Mouse (Mus musculus) MEL-GATA-1-ER (cell line): ENCODE measurements around the gene Nacad.
A peak's percentile ranks its signal among the peaks of the same experiment; 100 is the strongest.

ENCODE experiments used
- DNase-seq: peaks from one replicate; pipeline ENCODE4 v3.0.0-alpha.2; 2012; ENCODE audit warnings: low read depth; ENCODE audit errors: extremely low read depth

The Nacad gene

DNA sequence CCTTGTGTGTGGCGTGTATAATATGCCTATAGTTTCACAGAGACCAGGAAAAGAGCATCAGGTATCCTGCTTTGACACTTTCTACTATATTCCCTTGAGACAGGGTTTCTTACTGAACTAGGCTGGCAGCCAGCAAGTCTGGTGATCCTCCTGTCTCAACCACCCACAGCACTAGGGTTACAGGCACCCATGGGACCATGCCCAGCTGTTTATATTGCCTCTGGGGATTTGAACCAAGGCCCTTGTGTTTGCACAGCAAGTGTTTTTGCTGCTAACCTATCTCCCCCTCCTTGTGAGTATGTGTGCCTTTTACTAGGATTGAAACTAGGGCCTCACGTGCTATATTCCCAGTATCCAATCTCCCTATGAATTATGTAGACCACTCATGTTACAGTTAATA lies 24.3 kb downstream of the Nacad start:
- no peak for DNase-seq

DNA sequence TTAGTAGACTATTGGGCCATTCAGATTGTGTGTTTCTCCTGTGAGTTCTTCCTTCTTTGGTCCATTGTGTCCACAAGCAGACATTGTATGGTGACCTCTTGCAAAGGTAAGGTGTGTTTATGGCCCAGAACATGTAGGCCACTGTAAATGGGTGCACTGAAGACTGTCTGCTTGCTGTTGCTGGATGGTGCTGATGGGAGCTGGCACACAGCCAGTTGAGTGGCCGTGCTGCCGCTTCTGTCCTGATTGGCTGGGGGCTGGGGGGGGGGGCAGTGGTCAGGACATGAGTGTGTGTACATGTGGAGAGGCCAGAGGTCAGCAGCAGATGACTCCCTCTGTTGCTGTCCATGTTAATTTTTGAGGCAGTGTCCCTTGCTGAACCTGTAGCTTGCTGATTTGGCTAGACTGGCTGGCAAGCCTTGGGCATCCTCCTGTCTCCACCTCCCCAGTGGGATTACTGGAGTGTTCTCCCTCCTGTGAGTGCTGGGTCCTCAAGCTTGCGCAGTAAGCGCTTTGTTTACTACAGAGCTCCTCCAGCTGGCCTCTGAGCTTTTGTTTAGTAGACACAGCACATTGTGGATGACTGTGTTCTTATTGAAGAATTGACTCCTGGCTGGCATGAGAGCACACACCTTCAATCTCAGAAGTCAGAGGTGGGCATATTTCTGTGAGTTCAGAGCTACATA lies 25.6 kb downstream of the Nacad start:
- no peak for DNase-seq

DNA sequence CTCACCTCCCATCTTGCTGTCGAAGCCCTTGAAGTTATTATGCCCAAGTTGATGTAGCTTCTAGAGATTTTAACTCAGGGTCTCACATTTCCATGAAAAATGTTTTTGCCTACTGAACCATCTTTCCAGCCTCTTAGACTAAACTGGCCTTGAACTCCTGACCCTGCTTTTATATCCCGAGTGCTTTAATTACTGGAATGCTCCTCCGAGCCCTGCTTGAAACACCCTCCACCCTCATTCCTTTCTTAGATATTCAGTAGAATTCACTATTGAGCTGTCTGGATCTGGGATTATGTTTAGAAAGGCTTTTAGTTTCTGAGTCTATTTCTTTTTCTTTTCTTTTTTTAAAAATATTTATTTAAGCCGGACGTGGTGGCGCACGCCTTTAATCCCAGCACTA lies 26.5 kb downstream of the Nacad start:
- DNase-seq = no peak

DNA sequence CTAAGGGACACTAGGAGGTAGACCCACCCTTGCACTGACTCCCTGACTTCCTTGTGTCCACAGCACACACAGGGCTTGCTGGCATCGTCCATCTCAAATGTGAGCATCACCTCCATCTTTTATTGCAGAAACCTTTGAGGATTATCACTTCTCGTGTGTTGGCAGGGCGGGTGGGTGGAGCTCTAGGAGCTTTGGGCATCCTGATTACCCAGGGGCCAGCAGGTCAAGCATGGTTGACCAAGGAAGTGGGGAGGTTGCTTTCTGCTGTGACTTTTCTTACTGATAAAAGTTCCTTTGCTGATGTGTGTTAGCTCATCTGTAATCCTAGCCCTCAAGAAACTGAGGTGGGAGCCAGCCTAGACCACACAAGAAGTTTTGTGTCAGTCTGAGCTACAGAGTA lies 29.7 kb downstream of the Nacad start:
- DNase-seq = no peak

DNA sequence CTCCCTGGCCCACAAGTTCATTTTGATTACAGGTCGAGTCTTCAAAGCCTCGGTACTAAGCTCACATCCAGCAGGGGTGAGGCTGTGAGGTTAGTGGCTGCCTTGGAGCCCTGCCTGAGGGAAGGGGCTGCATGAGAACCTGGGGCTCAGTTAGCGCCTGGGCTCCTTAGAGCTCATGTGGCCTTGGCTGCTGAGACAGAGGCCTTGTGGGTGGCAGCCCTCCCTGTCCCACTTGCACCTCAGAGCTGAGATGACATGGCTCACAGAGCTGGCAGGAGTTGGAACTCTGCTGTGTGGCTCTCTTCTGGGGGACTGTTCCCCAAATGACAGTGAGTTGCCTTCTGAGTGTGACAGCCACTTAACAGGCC lies 36.5 kb downstream of the Nacad start:
- DNase-seq = no peak

DNA sequence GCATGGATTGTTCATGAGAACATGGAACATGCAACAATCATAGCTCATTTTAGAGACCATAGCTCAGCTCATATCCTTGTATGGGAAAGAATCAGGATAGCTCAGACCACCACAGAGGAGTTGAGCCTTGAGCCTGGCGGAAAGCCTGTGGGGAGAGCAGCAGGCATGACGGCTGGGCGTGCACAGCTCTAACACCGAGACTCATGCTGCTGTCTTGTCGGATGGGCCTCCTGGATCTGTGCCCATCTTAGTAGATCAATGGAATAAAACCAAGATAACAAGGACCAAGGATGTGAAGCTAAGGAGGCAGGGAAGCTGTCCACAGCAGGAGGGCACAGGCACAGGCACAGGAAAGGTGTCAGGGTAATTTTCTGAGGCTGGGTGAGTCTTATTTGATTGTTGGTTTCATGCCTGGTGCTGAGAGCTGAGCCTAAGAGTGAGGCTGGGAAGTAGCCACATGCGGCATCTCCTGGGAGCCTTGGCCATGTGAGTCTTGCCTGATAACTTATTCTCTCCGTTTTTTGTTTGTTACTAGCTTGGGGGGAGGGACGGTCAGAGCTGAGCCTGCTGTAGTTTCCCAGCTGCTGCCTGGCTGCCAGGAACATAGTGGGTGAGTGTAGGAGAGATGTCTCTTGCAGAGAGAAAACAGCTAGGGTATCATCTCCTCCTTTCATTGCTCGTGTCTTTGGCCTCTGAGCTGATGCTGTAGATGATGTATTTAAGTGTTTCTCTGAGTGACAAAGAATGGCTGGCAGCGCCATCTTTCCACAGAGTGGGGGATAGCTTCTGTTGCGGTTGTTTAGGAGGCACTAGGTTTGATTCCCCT lies 37.1 kb downstream of the Nacad start:
- no peak for DNase-seq

DNA sequence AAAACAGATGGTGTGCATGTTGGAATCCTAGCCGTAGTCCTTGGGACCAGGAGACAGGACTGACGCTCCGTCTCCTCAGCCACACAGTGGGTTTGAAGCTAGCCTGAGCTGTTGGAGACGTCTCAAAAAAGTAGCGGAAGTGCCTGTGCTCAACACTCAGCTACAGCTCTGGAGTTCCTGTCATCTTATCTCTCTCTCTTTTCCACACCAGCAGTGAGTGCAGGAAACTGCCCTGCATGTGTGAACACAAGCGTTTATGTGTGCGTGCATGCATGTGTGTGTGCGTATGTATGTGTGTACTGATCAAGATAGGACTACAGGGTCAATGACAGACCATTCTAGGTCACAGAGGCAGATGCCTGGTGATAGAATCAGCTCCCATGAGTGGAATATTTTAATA lies 37.9 kb downstream of the Nacad start:
- DNase-seq = peak; percentile 79

DNA sequence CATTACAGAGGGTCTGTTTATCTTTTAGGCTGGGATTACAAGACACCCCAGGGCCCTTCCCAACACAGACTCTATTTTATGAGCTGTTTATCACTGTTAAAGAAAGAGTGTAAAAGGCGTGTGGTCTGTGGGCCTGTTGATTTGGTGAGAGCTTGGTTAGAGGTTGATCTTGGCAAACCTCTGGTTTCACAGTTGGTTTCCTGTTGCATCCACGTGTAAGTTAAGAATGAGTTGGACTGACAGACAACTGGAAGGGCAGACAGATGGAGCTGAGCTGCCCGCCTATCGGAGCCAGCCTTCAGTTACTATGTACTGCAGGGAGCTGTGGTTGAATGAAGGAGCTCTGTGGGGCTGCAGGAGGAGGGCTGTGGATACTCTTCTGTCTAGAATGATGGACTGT lies 39.4 kb downstream of the Nacad start:
- no peak for DNase-seq

DNA sequence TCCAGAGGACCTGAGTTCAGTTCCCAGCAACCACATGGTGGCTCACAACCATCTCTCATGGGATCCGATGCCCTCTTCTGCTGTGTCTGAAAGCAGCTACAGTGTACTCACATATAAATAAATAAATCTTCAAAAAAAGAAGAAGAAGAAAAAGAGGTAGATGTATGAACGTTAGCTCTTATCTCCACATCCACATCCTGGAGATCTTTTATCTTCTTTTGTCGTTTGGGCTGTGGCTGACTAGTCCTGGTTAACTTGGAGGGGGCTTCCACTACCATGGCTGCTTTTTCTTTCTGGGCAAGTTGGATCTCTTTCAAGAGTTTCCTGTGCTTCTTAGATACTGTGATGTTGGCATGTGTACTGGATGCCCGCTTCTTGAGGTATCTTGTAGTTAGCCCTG lies 42.7 kb downstream of the Nacad start:
- no peak for DNase-seq

DNA sequence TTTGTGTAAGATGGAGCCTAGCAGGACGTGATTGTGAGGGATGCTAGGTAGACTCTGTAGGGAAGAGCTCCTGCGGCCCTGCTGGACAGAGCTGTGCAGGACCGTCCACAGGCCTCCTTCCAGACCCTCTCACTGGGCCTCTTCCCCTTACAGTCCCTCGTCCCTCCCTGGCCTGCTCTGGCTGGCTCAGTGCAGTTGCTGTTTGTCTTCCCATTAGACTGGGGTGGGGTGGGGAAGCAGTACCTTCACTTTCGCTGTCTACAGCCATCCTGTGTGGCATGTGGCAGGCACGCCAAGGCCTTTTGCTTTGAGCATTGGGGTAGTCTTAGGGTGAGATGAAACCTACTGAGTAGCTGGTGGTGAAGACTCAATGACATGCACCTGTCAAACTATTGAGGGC lies 43.5 kb downstream of the Nacad start:
- no peak for DNase-seq

DNA sequence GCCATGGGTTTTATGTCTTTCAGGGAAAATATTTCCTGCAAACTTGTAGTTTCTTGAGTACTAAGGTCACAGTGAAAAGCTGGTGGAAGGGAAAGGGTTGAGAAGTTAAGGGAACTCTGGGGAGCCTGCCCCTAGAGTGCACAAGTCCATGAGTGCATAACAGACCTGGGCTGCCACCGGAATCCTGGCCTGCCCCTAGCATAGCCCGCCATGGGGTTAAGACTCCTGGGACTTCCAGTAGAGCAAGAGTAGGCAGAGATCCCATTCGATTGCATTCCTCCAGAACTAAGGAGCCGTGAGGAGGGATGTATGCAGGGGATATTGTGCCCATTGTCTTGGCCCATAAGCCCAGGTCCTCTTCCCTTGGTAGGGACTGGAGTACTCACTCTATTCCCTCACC lies 44.4 kb downstream of the Nacad start:
- no peak for DNase-seq

DNA sequence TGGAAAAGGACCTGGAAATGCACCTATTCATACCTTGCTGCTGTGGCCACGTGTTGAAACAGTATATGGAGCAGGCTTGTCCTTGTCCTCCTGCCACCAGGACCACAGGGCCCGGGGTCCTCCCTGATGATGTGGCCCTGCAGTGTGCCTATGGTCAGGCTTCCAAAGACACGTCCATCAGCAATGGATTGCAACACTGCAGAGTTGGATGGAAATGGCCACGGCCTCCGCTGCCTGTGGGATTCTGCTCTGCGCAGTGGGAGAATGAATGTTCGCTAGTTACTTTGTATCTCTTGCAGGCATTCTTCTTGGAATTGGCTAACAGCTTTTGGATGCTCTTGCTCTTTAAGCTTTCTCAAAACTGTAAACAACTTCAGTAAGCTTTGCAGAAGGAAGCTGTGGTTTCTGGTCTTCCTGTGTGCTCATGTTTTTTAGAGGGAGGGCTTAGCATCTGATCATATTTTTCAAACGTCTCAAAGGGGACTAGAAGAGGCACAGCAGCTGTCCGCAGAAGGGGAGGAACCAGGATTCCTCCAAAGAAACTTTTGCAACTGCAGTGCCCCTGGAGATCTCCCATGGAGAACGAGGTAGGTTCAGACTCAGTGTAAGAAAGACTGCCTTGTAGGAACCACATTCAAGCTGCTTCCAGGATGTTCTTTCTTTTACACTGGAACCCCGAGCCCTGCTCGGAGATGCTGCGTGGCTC lies 45.0 kb downstream of the Nacad start:
- DNase-seq = peak; percentile 68

DNA sequence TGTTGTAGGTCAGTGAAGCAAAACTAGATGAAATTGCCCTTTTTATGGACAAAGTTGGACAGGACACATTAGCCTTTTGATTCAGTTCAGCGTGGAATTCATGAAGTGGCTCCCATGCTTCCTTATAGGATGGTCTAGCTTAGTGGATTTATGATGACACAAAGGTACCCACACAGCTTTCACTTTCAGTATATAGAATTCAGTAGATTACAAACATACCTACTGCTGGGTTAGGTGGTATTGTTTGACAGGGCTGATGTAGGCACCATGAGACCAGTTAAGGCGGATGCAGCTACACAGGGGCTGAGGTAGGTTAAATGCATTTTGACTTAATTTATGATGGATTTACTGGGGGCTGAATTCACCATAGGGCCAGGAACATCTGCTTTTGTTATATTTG lies 45.9 kb downstream of the Nacad start:
- no peak for DNase-seq

DNA sequence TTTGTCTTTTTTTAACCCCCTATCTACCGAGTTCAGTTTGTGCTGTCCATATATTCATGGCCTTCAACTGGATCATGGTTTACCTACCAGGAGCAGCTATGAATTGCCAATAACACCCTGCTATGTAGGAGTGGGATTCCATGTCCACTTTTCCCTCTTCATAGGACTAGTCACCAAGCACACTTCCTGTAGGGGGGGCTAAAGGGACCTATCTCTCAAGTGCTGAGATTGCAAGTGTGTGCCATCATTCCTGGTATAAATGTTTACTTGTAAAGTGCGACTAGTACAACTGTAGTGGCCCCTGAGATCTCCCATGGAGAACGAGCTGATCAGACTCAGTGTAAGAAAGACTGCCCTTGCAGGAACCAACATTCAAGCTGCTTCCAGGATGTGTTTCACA lies 47.6 kb downstream of the Nacad start:
- DNase-seq = no peak

DNA sequence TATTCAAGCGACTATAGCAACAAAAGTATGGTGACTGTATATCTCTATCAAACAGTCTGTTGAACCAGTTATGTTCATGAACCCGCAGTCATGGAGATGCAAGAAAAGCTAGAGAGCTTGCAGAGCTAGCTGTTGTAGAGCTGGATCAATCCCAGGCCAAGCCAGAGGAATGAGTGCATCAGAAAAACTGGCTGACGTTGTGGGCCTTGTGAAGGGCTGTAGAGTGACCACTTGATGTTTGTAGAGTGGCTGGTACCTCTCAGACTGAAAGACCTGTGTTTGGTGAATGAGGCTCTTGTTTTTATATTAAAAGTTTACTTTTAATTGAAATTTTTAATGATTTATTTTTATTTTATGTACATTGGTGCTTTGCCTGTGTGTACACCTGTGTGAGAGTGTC lies 55.7 kb downstream of the Nacad start:
- DNase-seq = no peak

DNA sequence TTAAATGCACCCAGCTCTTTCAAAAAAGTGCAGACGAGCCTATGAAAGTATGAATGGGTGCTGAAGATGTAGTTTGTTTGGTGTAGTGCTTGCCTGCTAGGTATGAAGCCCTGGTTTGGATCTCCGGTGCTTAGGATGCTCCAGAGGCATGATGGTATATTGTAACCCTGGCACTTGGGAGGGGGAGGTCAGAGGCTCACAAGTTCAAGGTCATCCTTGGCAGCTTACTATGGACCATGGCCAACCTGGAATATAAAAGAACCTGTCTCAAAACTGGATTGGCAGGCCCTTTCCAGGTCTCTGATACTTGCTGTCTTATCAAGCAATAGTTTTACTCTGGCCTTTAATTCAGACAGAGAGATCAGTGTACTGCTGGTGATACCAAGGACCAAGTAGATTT lies 56.1 kb downstream of the Nacad start:
- no peak for DNase-seq
